Mouse (Mus musculus): ENCODE measurements around the gene Rilp. TPM values are rescaled to one million over a fixed set of nuclear protein-coding genes. Genes with fewer than 3 reads are reported as not detected.

The Rilp gene
- total RNA-seq, 4 experiments from 2014 or later, result 47.8 to 61.5 (median 56.2) TPM

- no peak for DNase-seq (ENCODE audit: low spot score)
Observed at GRCm38 (mm10) chr11:75494296-75495049, 15.4 kb upstream of the Rilp start.

- no peak for DNase-seq (ENCODE audit: low spot score)
Observed at GRCm38 (mm10) chr11:75498126-75498525, 11.8 kb upstream of the Rilp start.

GRCm38 (mm10) chr11:75508162-75508561, 1.7 kb upstream of the Rilp start:
- no peak for DNase-seq (ENCODE audit: low spot score)

- DNase-seq (ENCODE audit: low spot score), result no peak
Observed at GRCm38 (mm10) chr11:75508904-75509303, 990 bp upstream of the Rilp start.

- DNase-seq (ENCODE audit: low spot score), result peak; percentile 95
Observed at GRCm38 (mm10) chr11:75510627-75510993, 716 bp downstream of the Rilp start.

- DNase-seq (ENCODE audit: low spot score), result peak; percentile 53
Observed at GRCm38 (mm10) chr11:75511213-75511612, 1.3 kb downstream of the Rilp start.

- DNase-seq (ENCODE audit: low spot score), result no peak
Observed at GRCm38 (mm10) chr11:75512301-75513018, 2.6 kb downstream of the Rilp start.

GRCm38 (mm10) chr11:75513336-75513735, 3.4 kb downstream of the Rilp start, which contains the start of gene Scarf1:
Gene Scarf1, plus strand, starts transcription at chr11:75513540.
- peak; percentile 81 for DNase-seq (ENCODE audit: low spot score)

- no peak for DNase-seq (ENCODE audit: low spot score)
Observed at GRCm38 (mm10) chr11:75515186-75515585, 5.3 kb downstream of the Rilp start.

GRCm38 (mm10) chr11:75519834-75520633, 10.1 kb downstream of the Rilp start:
- DNase-seq (ENCODE audit: low spot score), result no peak

GRCm38 (mm10) chr11:75521609-75522008, 11.7 kb downstream of the Rilp start:
- no peak for DNase-seq (ENCODE audit: low spot score)

- no peak for DNase-seq (ENCODE audit: low spot score)
Observed at GRCm38 (mm10) chr11:75522793-75523192, 12.9 kb downstream of the Rilp start.

- DNase-seq (ENCODE audit: low spot score), result no peak
Observed at GRCm38 (mm10) chr11:75525531-75526125, 15.7 kb downstream of the Rilp start.

GRCm38 (mm10) chr11:75526943-75527342, 17.0 kb downstream of the Rilp start:
- DNase-seq (ENCODE audit: low spot score), result no peak

- no peak for DNase-seq (ENCODE audit: low spot score)
Observed at GRCm38 (mm10) chr11:75529771-75530170, 19.9 kb downstream of the Rilp start.

- DNase-seq (ENCODE audit: low spot score), result peak; percentile 97
Observed at GRCm38 (mm10) chr11:75530325-75530724, 20.4 kb downstream of the Rilp start.

GRCm38 (mm10) chr11:75530845-75531373, 21.0 kb downstream of the Rilp start:
- DNase-seq (ENCODE audit: low spot score), result no peak

- peak; percentile 96 for DNase-seq (ENCODE audit: low spot score)
Observed at GRCm38 (mm10) chr11:75531469-75532242, 21.8 kb downstream of the Rilp start, which contains the start of gene Slc43a2. Gene Slc43a2, plus strand, starts transcription at chr11:75531694.

- DNase-seq (ENCODE audit: low spot score), result no peak
Observed at GRCm38 (mm10) chr11:75532340-75533277, 22.7 kb downstream of the Rilp start.

Measured in heart, adult 8-10 months (tissue).